Mouse (Mus musculus): Measurements from ENCODE around the gene Gm42791. TPM values are rescaled to one million over a fixed set of nuclear protein-coding genes. Genes with fewer than 3 reads are reported as not detected.

Gm42791 gene
- total and polyA plus RNA-seq, 3 experiments: 0.42 to 1.3 TPM; not detected in 1

- H3K4me1 ChIP-seq (ENCODE audit: control insufficient read depth in 1 of 2, insufficient read depth in 2 of 2): peaks cover 7 to 33% of the 10 kb centered on the region in 2 experiments; a peak in 3 of 4 replicates
- H3K4me2 ChIP-seq (ENCODE audit: insufficient read depth, low read depth, poor library complexity, severe bottlenecking): no peak overlapping the region
- dilution Hi-C loops (cut with MboI; ENCODE audit: extremely low pct_ligation_motif_present, extremely low pct_unique_long_range_greater_than_20kb, low sequenced_read_pairs) (no loop called here), in situ Hi-C loops (cut with MboI; ENCODE audit: low pct_ligation_motif_present, low pct_unique_long_range_greater_than_20kb, low sequenced_read_pairs) (no loop called here)
- no peak overlapping the region for H3K4me3 ChIP-seq (replicated peaks in 1 of 3; ENCODE audit: low read depth in 2 of 3, low read length in 2 of 3, poor library complexity in 1 of 3)
- no peak overlapping the region for H3K9ac ChIP-seq (ENCODE audit: insufficient read depth, low read depth)
- TF ChIP-seq EP300 (IDR thresholded peaks at IDR 0.05; ENCODE audit: low read length): no peak
- no peak for TF ChIP-seq ZMIZ1 (IDR thresholded peaks at IDR 0.05; ENCODE audit: low read depth, low read length)
- no peak for TF ChIP-seq USF2 (conservative IDR thresholded peaks at IDR 0.05; ENCODE audit: low read depth, low read length)
- no peak for TF ChIP-seq HCFC1 (IDR thresholded peaks at IDR 0.05; ENCODE audit: low read depth, low read length)
- TF ChIP-seq MYC (IDR thresholded peaks at IDR 0.05; ENCODE audit: low read depth, low read length): no peak
- no peak for TF ChIP-seq ZC3H11A (IDR thresholded peaks at IDR 0.05; ENCODE audit: low read depth, low read length)
- no peak for TF ChIP-seq ZKSCAN1 (IDR thresholded peaks at IDR 0.05; ENCODE audit: borderline replicate concordance, low read depth, low read length)
- no peak for TF ChIP-seq NELFE (IDR thresholded peaks at IDR 0.05; ENCODE audit: low read depth, low read length)
- no peak for TF ChIP-seq JUND (conservative IDR thresholded peaks at IDR 0.05; ENCODE audit: low read depth, low read length)
- TF ChIP-seq CHD2 (IDR thresholded peaks at IDR 0.05; ENCODE audit: low read length): no peak
- no peak for TF ChIP-seq KAT2A (IDR thresholded peaks at IDR 0.05; ENCODE audit: insufficient replicate concordance, low read length)
- no peak for TF ChIP-seq POLR2A (IDR thresholded peaks at IDR 0.05; ENCODE audit: low read depth, low read length)
- TF ChIP-seq MXI1 (IDR thresholded peaks at IDR 0.05; ENCODE audit: low read depth, low read length): no peak
- TF ChIP-seq CHD1 (IDR thresholded peaks at IDR 0.05; ENCODE audit: low read depth, low read length): no peak
- no peak for TF ChIP-seq MAZ (IDR thresholded peaks at IDR 0.05; ENCODE audit: low read depth, low read length)
- no peak for TF ChIP-seq CTCF (conservative IDR thresholded peaks at IDR 0.05 in 1 of 2, IDR thresholded peaks at IDR 0.05 in 1 of 2; ENCODE audit: low read depth in 2 of 2, low read length in 2 of 2)
- no peak for TF ChIP-seq BHLHE40 (IDR thresholded peaks at IDR 0.05; ENCODE audit: low read depth, low read length)
- H3K27me3 ChIP-seq (replicated peaks): no peaks in the 10 kb centered on the region
- H3K36me3 ChIP-seq (replicated peaks in 1 of 2; ENCODE audit: control insufficient read depth in 1 of 2, insufficient read depth in 1 of 2, low read length in 1 of 2): no peaks in the 10 kb centered on the region
- no peak for DNase-seq (ENCODE audit: extremely low read depth)
- peaks cover 16% of the 10 kb centered on the region for H3K9me3 ChIP-seq (replicated peaks; ENCODE audit: low read length)
- no peak overlapping the region for H3K27ac ChIP-seq (ENCODE audit: insufficient read depth, low read depth)
- no peaks in the 10 kb centered on the region for H3K79me2 ChIP-seq (replicated peaks; ENCODE audit: control insufficient read depth, extremely low read depth, insufficient read depth, poor library complexity, severe bottlenecking)
Observed at GRCm38 (mm10) chr5:148936516-148936951, 58.4 kb downstream of the Gm42791 start.

GRCm38 (mm10) chr5:148935871-148936270, 59.1 kb downstream of the Gm42791 start:
- H3K4me3 ChIP-seq (replicated peaks in 1 of 3; ENCODE audit: low read depth in 2 of 3, low read length in 2 of 3, poor library complexity in 1 of 3): no peak overlapping the region
- no peaks in the 10 kb centered on the region for H3K36me3 ChIP-seq (replicated peaks in 1 of 2; ENCODE audit: control insufficient read depth in 1 of 2, insufficient read depth in 1 of 2, low read length in 1 of 2)
- no peak overlapping the region for H3K4me2 ChIP-seq (ENCODE audit: insufficient read depth, low read depth, poor library complexity, severe bottlenecking)
- peaks cover 16% of the 10 kb centered on the region for H3K9me3 ChIP-seq (replicated peaks; ENCODE audit: low read length)
- DNase-seq (ENCODE audit: extremely low read depth): no peak
- in situ Hi-C loops (cut with MboI; ENCODE audit: low pct_ligation_motif_present, low pct_unique_long_range_greater_than_20kb, low sequenced_read_pairs) (no loop called here), dilution Hi-C loops (cut with MboI; ENCODE audit: extremely low pct_ligation_motif_present, extremely low pct_unique_long_range_greater_than_20kb, low sequenced_read_pairs) (no loop called here)
- no peaks in the 10 kb centered on the region for H3K27me3 ChIP-seq (replicated peaks)
- TF ChIP-seq RAD21 (IDR thresholded peaks at IDR 0.05; ENCODE audit: low read depth, low read length): no peak
- TF ChIP-seq TBP (conservative IDR thresholded peaks at IDR 0.05; ENCODE audit: low read depth, low read length): no peak
- TF ChIP-seq USF1 (IDR thresholded peaks at IDR 0.05; ENCODE audit: low read depth, low read length): no peak
- TF ChIP-seq HCFC1 (IDR thresholded peaks at IDR 0.05; ENCODE audit: low read depth, low read length): no peak
- TF ChIP-seq JUN (IDR thresholded peaks at IDR 0.05; ENCODE audit: insufficient read depth, low read depth, low read length): no peak
- TF ChIP-seq JUND (conservative IDR thresholded peaks at IDR 0.05; ENCODE audit: low read depth, low read length): no peak
- TF ChIP-seq MXI1 (IDR thresholded peaks at IDR 0.05; ENCODE audit: low read depth, low read length): no peak
- TF ChIP-seq POLR2A (IDR thresholded peaks at IDR 0.05; ENCODE audit: low read depth, low read length): no peak
- no peak for TF ChIP-seq ZKSCAN1 (IDR thresholded peaks at IDR 0.05; ENCODE audit: borderline replicate concordance, low read depth, low read length)
- no peak for TF ChIP-seq MYC (IDR thresholded peaks at IDR 0.05; ENCODE audit: low read depth, low read length)
- no peak for TF ChIP-seq SIN3A (IDR thresholded peaks at IDR 0.05; ENCODE audit: low read length)
- no peak for TF ChIP-seq NELFE (IDR thresholded peaks at IDR 0.05; ENCODE audit: low read depth, low read length)
- no peak for TF ChIP-seq ZMIZ1 (IDR thresholded peaks at IDR 0.05; ENCODE audit: low read depth, low read length)
- no peaks in the 10 kb centered on the region for H3K79me2 ChIP-seq (replicated peaks; ENCODE audit: control insufficient read depth, extremely low read depth, insufficient read depth, poor library complexity, severe bottlenecking)
- no peak overlapping the region for H3K27ac ChIP-seq (ENCODE audit: insufficient read depth, low read depth)
- H3K4me1 ChIP-seq (ENCODE audit: control insufficient read depth in 1 of 2, insufficient read depth in 2 of 2): peaks cover 3 to 28% of the 10 kb centered on the region in 2 experiments; a peak in 3 of 4 replicates
- no peak overlapping the region for H3K9ac ChIP-seq (ENCODE audit: insufficient read depth, low read depth)
